Mouse (Mus musculus): ENCODE measurements around the gene Sgip1. TPM values are rescaled to one million over a fixed set of nuclear protein-coding genes. Genes with fewer than 3 reads are reported as not detected.

Gene Sgip1
- polyA plus RNA-seq, 1 experiment = not detected

DNA sequence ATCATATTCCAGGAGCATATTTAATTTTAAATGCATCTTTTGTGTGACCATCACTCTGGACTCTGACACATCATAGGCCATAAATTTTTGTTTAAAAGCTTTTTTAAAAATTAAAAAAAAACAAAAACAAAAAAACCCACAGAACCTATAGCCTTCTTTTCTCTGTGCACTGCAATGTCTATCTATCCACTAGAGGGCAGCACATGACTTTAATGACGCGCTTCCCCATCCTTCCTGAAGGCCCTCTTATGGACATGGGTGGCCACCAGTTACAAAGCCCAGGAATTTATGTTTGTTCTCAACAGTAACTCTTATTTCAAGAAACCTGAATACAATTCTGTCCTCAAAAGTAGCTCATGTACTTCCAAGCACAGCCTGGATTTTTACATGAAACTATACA, 245.8 kb downstream of the Sgip1 start:
- Histone ChIP-seq H3K4me3 (ENCODE audit: insufficient read depth, low read depth, low read length) (no peak overlapping the region), H3K4me1 (ENCODE audit: control insufficient read depth, insufficient read depth, insufficient read length, low read length) (no peaks in the 10 kb centered on the region), H3K27ac (replicated peaks; ENCODE audit: low read depth, low read length) (no peak overlapping the region)

DNA sequence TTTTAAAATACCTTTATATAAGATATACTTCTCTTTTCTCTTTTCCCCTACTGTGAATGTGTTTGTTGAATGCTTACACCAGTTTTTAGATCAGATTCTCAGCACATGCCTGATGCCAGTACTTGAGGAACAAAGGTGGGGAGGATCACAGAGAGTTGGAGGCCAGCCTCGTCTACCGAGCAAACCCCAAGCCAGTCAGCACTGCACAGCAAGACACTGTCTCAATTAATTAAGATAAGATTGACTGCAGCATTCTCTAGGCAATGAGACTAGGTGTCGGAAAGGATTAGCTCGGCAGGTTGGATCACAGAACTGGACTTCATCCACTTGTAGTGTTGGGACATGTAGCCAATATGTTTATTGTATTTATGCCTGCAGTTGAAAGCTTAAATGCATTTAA, 246.2 kb downstream of the Sgip1 start:
- Histone ChIP-seq H3K27ac (replicated peaks; ENCODE audit: low read depth, low read length) (no peak overlapping the region), H3K4me1 (ENCODE audit: control insufficient read depth, insufficient read depth, insufficient read length, low read length) (no peaks in the 10 kb centered on the region), H3K4me3 (ENCODE audit: insufficient read depth, low read depth, low read length) (no peak overlapping the region)

DNA sequence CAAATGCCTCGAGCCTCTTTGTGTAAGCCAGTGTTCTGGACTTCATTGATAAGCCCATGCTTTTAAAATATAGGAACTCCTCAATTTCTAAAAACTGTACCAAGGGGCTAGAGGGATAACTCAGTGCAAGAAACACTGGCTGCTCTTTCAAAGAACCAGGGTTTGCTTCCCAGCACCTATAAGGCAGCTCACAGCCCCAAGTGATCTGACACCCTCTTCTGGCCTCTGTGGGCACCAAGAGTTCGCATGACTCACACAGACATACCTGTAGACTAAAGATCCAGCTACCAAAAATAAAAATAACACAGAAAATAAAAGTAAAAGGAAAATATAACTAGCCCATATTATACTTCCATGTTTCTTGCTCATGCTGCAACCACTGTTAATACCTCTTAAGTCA, 246.7 kb downstream of the Sgip1 start:
- no peak overlapping the region for H3K27ac ChIP-seq (replicated peaks; ENCODE audit: low read depth, low read length)
- H3K4me3 ChIP-seq (ENCODE audit: insufficient read depth, low read depth, low read length) = no peak overlapping the region
- no peaks in the 10 kb centered on the region for H3K4me1 ChIP-seq (ENCODE audit: control insufficient read depth, insufficient read depth, insufficient read length, low read length)

DNA sequence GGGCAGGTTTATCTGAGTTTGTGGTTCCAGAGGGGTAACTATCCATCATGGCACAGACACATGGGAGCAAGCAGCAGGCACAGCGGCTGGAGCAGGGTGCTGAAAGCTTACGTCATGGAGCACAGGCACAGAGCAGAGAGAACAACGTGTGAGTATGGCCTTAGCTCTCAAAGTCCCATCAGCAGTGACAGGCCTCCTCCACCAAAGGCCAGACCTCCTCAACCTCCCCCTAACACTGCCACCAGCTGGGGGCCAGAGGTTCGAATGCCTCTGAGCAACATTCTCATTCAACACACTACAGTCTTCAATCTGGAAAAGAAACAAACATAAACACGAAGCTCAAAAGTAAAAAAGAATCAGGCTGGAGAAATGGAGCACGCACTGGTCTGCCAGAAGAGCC, 247.4 kb downstream of the Sgip1 start:
- no peak overlapping the region for H3K27ac ChIP-seq (replicated peaks; ENCODE audit: low read depth, low read length)
- no peak overlapping the region for H3K4me3 ChIP-seq (ENCODE audit: insufficient read depth, low read depth, low read length)
- no peaks in the 10 kb centered on the region for H3K4me1 ChIP-seq (ENCODE audit: control insufficient read depth, insufficient read depth, insufficient read length, low read length)

DNA sequence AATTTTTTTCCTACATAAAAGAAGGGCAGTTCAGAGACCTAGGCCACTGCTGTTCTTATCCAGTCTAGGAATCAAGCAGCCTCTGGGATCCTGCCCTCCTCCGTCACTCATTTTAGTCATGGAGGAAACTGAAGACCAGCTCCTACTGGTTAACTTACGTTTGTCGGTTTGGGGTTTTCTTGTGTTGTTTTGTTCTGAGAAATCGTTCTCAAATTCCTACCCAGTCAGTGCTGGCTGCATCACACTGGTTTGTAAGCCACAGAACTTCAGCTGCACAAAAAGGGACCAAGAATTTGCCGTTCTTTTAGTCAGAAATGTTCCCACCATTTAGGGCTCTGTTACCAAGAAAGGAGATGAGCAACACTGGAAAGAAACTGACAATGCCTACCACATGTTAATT, 248.3 kb downstream of the Sgip1 start:
- Histone ChIP-seq H3K27ac (replicated peaks; ENCODE audit: low read depth, low read length) (no peak overlapping the region), H3K4me1 (ENCODE audit: control insufficient read depth, insufficient read depth, insufficient read length, low read length) (no peaks in the 10 kb centered on the region), H3K4me3 (ENCODE audit: insufficient read depth, low read depth, low read length) (no peak overlapping the region)

DNA sequence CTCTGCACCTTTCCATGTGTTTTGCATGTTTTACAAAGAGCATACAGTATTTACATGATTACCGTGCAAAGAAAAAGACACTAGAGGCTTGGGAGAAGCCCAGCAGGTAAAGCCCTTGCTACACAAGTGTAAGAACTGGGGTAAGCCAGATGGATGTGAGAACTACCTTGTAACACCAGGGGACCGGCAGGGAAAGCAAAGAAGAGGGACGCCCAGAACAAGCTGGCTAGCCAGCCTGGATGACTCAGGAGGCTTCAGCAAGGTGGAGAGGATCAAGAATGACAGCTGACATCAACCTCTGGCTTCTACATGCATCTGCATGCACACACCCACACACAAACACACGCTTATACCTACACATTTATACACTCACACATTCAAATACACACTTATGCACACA, 248.9 kb downstream of the Sgip1 start:
- no peaks in the 10 kb centered on the region for H3K4me1 ChIP-seq (ENCODE audit: control insufficient read depth, insufficient read depth, insufficient read length, low read length)
- H3K4me3 ChIP-seq (ENCODE audit: insufficient read depth, low read depth, low read length) = no peak overlapping the region
- H3K27ac ChIP-seq (replicated peaks; ENCODE audit: low read depth, low read length) = no peak overlapping the region

DNA sequence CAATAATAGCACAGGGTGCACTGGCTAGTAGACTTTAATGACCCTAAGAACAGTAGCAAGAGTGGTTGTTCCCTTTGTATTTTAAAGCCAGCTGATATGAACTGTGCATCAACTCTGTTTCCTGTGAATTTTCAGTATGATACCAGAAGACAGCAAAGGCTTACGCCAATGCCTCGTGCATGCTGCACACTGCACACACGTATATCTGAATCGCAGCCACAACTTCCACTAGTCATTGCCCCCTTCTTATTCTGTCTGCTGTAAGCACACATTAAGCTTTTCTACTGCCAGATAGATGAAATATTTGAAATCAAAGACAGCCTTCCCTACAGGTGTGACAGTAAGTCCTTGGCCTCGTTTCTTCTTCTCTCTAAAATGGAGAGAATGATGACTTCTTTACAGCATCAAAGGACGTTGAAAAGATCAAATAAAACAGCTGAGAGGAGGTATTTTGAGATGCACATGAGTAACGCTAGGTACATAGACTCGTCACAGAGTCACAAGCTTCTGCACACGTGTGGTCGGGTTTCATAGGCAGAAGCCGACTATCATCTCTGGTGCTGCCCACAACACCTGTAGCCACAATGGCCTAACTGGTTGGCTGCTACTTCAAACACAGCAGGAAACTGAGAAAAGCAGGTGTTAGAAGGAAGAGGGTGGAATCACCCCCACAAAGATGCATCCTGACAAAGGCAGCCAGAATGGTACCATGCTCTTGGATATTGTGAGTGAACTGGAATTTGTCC, 249.7 kb downstream of the Sgip1 start:
- H3K4me1 ChIP-seq (ENCODE audit: control insufficient read depth, insufficient read depth, insufficient read length, low read length) = no peaks in the 10 kb centered on the region
- no peak overlapping the region for H3K4me3 ChIP-seq (ENCODE audit: insufficient read depth, low read depth, low read length)
- no peak overlapping the region for H3K27ac ChIP-seq (replicated peaks; ENCODE audit: low read depth, low read length)

DNA sequence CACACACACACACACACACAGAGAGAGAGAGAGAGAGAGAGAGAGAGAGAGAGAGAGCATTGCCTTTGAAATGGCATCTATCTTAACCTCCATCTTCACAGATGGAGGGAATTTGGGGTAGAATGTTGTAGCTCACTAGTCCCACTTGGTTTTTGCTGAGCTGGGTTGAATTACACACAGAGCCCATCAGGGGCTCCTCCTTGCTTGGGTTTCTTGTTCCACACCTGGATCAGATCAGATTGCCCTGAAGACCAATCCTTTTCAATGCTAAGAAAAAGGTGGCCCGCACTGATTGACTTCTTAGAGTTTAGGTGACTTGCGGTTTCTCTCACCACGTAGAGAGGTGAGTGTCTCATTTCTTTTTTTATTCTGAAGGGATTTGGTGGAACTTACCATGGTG, 250.6 kb downstream of the Sgip1 start:
- peaks cover 2% of the 10 kb centered on the region; the same call in 1 of the 2 replicates for H3K4me1 ChIP-seq (ENCODE audit: control insufficient read depth, insufficient read depth, insufficient read length, low read length)
- no peak overlapping the region for H3K4me3 ChIP-seq (ENCODE audit: insufficient read depth, low read depth, low read length)
- no peak overlapping the region for H3K27ac ChIP-seq (replicated peaks; ENCODE audit: low read depth, low read length)

DNA sequence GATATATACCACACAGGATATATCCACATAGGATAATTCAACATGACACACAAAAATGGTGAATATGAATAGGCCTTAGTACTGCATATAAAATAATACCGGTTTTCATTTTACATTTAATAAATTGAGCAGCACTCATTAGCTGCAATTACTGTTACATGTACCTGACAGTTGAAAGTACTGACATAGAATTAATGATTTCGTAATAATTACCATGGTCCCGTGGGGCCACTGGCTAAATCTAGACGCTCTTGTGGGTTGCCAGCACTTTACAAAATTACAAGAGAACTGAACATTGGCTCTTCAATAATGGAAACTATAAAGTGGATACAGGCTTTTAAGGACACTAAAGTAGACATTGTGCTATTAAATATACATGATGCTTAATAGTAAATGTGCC, 263.6 kb downstream of the Sgip1 start:
- no peak overlapping the region for H3K27ac ChIP-seq (replicated peaks; ENCODE audit: low read depth, low read length)
- peaks cover 3% of the 10 kb centered on the region for H3K4me1 ChIP-seq (ENCODE audit: control insufficient read depth, insufficient read depth, insufficient read length, low read length)
- H3K4me3 ChIP-seq (ENCODE audit: insufficient read depth, low read depth, low read length) = no peak overlapping the region

DNA sequence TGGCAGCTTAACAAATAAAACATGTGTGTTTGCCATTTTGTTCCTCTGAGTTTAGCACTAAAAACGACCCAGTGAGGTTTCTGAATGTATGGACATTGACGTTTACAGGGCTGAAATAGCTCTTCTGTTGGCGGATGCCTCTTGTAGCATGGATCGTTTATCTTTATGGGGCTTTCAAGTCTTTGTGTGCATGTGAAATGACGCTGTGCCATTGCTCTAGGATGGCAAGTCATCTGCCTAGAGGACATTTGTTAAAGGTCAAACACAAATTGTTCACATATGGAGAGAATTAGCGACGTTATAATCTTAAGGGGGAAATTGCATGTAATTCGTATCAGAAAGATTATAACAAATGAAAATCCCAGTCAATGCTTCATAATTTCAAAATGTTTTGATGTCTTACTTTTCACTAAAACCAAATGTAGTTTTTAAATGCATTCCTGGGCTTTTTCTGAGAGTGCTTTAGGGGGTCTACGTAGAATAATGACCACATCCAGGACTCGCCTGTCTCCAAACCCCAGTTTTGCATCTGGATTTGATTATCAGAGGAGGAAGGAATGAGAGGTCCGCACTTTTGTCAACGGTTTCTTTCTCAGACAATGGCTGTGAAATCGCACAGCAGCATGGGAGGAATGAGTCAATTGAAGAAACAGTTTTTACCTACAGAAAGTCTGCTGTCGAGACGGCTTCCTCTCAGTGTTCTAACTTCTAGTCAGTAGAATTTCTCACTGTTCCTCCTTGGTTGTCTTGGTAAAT, 264.3 kb downstream of the Sgip1 start:
- H3K27ac ChIP-seq (replicated peaks; ENCODE audit: low read depth, low read length) = no peak overlapping the region
- H3K4me3 ChIP-seq (ENCODE audit: insufficient read depth, low read depth, low read length) = no peak overlapping the region
- peaks cover 3% of the 10 kb centered on the region for H3K4me1 ChIP-seq (ENCODE audit: control insufficient read depth, insufficient read depth, insufficient read length, low read length)

DNA sequence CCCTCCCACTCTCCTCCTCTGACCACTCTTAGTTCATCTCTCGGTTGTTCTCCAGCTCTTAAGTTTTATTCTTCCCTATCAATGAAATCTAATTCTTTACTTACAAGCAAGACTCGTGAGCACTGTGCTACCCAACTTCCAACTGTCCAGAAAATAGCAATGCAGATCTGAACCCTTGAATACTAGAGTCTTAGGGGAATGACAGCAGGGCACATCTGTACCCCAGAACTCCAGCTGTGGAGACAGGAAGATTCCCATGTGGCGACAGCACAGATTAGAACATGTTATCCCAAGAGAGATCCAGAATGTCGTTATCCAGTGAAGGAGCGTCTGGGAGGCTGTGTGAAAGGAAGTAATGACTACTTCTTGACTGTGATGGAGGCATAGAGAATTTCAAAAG, 265.2 kb downstream of the Sgip1 start:
- no peak overlapping the region for H3K4me3 ChIP-seq (ENCODE audit: insufficient read depth, low read depth, low read length)
- peaks cover 3% of the 10 kb centered on the region for H3K4me1 ChIP-seq (ENCODE audit: control insufficient read depth, insufficient read depth, insufficient read length, low read length)
- no peak overlapping the region for H3K27ac ChIP-seq (replicated peaks; ENCODE audit: low read depth, low read length)

DNA sequence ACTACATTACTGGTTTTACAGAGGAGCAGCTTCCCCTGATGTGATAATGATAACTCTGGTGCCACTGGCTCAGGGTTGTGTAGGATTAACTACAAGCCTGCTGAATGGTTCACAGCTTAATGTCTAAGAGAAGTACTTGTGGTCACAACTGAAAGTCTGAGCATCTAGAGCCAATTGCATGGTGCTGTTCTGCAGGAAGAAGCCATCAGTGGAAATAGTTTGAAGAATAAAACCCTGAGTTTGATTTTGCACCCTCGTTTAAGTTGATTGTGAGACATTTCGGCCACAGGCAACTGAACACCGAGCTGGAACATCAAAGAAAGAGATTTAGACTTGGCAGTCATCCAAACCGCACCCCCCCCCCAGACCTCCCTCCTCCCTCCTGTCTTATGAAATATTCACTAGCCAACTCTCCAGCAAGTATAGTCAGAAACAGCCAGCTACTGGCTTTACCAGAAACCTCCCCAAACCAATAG, 265.9 kb downstream of the Sgip1 start:
- no peak overlapping the region for H3K27ac ChIP-seq (replicated peaks; ENCODE audit: low read depth, low read length)
- H3K4me1 ChIP-seq (ENCODE audit: control insufficient read depth, insufficient read depth, insufficient read length, low read length) = peaks cover 3% of the 10 kb centered on the region
- H3K4me3 ChIP-seq (ENCODE audit: insufficient read depth, low read depth, low read length) = no peak overlapping the region

DNA sequence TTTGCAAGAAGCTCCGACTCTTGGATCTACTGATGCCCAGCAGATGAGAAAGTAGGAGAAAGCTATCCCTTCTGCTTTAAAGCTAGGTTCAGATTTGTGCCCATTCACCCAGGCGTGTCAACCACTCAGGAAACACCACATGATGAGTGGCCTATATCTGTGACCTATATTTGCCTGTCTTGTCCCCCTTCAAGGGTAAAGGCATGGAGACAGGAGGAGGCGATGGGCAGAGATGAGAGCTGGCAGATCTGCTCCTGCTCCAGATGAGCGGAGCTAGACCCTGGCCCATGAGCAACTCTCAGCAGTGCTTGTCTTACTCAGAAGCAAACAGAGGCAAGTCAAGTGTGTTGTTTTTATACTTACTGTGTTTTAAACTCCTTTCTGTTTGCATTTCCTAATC, 269.6 kb downstream of the Sgip1 start:
- Histone ChIP-seq H3K27ac (replicated peaks; ENCODE audit: low read depth, low read length) (no peak overlapping the region), H3K4me3 (ENCODE audit: insufficient read depth, low read depth, low read length) (no peak overlapping the region), H3K4me1 (ENCODE audit: control insufficient read depth, insufficient read depth, insufficient read length, low read length) (peaks cover 5% of the 10 kb centered on the region)

DNA sequence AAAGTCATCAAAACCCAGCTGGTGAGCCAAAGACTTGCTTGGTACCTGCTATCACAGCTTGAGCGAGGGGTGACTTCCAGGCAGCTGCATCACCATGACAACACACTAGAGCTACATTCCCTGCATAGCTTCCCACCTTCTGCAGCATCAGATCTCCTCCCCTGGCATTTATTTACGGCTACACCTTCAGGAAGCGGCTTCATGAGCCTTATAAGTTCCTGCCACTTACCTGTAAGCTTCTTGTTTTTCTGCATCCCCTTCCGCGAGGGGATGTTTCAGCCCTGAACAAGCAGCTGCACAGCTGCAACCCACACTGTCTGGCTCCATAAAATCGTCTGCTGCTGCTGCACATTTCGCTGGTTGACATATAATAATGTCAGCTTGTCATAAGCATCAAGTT, 270.7 kb downstream of the Sgip1 start:
- no peak overlapping the region for H3K27ac ChIP-seq (replicated peaks; ENCODE audit: low read depth, low read length)
- peaks cover 5% of the 10 kb centered on the region for H3K4me1 ChIP-seq (ENCODE audit: control insufficient read depth, insufficient read depth, insufficient read length, low read length)
- H3K4me3 ChIP-seq (ENCODE audit: insufficient read depth, low read depth, low read length) = no peak overlapping the region

DNA sequence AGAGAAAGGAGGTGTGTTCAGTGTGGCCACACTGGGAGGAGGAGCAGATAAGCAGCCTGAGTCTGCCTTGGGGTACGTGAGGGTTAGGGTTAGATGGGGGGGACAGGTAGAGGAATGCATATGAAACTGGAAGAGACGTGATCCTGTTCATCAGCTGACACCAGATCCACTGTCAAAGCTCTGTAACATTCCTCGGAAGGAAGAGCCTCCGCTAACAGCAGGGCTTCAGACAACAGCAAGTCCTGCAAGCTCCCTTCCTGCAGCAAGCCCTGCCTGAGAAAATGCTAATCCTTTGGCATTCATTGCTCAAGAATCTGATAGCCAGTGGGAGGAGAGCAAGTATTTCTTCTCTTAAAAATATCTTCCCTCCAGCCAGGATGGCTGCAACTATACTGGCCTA, 272.4 kb downstream of the Sgip1 start:
- Histone ChIP-seq H3K4me3 (ENCODE audit: insufficient read depth, low read depth, low read length) (no peak overlapping the region), H3K4me1 (ENCODE audit: control insufficient read depth, insufficient read depth, insufficient read length, low read length) (peaks cover 2% of the 10 kb centered on the region), H3K27ac (replicated peaks; ENCODE audit: low read depth, low read length) (no peak overlapping the region)

All from brown adipose tissue, adult 24 weeks (tissue).